Mouse (Mus musculus) hindbrain, embryonic 14.5 days (tissue): ENCODE results near the gene Daxx. TPM values are rescaled to one million over a fixed set of nuclear protein-coding genes. Genes with fewer than 3 reads are reported as not detected.

Source experiments
- ATAC-seq: fragments of 200-750 bp; cut with Nextera tagmentation; 2 replicates; pipeline ENCODE4 v1.8.0; 2017; ENCODE audit warnings: moderate number of reproducible peaks, mild to moderate bottlenecking, moderate TSS enrichment, moderate library complexity; ENCODE audit not compliant: low FRiP score
- DNase-seq: peaks from one replicate; pipeline ENCODE4 v3.0.0-alpha.2; 2015; ENCODE audit warnings: low spot score
- H3K27ac ChIP-seq: fragments of 300-500 bp; sonication (generic); 2 replicates; pipeline ENCODE4 v1.5.1; 2014; ENCODE audit warnings: mild to moderate bottlenecking, moderate library complexity
- H3K27me3 ChIP-seq: fragments of 300-500 bp; sonication (generic); 2 replicates; pipeline ENCODE4 v1.6.1; 2014; ENCODE audit warnings: mild to moderate bottlenecking, low read length, mixed read lengths; ENCODE audit not compliant: control insufficient read depth, insufficient read depth
- H3K36me3 ChIP-seq: fragments of 300-500 bp; sonication (generic); replicated peaks from 2 replicates; pipeline ENCODE4 v1.6.1; 2014; ENCODE audit not compliant: control insufficient read depth, insufficient read depth
- H3K4me1 ChIP-seq: fragments of 300-500 bp; sonication (generic); replicated peaks from 2 replicates; pipeline ENCODE4 v1.6.1; 2014; ENCODE audit warnings: antibody characterized with exemption, low read length, mixed read lengths; ENCODE audit not compliant: control insufficient read depth, insufficient read depth
- H3K4me2 ChIP-seq: fragments of 300-500 bp; sonication (generic); replicated peaks from 2 replicates; pipeline ENCODE4 v1.6.1; 2014; ENCODE audit warnings: mild to moderate bottlenecking, moderate library complexity
- H3K4me3 ChIP-seq: fragments of 300-500 bp; sonication (generic); replicated peaks from 2 replicates; pipeline ENCODE4 v1.5.1; 2014; ENCODE audit warnings: mild to moderate bottlenecking, low read length
- H3K9ac ChIP-seq: fragments of 300-500 bp; sonication (generic); 2 replicates; pipeline ENCODE4 v1.6.1; 2014
- H3K9me3 ChIP-seq: fragments of 300-500 bp; sonication (generic); 2 replicates; pipeline ENCODE4 v1.6.1; 2016; ENCODE audit warnings: low read length; ENCODE audit not compliant: control insufficient read depth
- WGBS: fragments of 180-500 bp; shearing (Covaris S2); extraction: QIAGEN DNeasy Blood & Tissue Kit; methylation state at CpG from one replicate; pipeline ENCODE4 v1.1.7; 2014; 5-methylcytosine and 5-hydroxymethylcytosine counted together
- polyA plus RNA-seq: library from polyadenylated mRNA; unstranded; fragments of >200 nt; fragmentation: Nextera tagmentation; extraction: Ambion mirVana; gene quantifications from 2 replicates; pipeline ENCODE4 v1.2.1, GENCODE M21; 2014

Daxx gene
- polyA plus RNA-seq, 1 experiment from 2014 or later = 39.2 TPM

DNA sequence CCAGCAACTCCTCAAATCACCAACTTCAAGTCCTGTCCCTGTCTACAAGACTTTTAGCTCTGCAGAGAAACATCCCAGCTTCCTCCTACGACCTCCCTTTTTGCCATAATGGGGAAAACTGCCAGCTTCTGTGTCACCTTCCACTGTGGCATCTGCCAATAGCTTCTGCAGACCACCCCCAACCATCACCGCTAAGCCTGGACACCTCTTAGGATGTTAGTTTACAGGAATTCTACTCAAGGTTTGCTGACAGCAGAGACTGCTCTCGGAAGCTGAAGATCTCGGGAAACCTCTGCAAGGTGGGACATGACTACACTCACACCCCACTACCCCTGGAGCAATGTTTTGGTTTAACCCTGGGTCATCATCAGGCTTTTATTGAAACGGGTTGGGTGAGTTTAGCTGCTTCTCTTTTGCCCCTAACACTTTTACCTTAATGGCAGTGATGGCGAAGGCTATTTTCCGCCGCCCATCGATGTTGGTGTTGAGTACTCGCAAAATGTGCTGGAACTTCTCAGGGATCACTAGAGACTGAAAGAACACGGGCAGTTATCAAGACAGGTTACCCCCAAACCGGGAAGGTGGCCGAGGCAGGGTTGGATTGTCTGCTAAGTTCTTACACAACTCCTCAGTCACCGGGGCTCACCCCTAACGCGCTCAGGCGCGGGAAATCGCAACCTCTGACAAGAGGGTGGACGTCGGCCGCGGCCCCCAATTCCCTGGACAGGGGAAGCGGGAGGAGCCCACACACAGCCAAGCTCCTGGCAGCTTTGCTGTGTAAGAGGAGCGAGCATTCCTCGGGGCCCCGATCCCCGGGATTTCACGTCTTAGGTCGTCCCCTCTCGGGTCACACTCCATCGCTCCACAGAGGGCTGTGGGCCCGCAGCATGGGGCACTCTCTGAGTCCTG is 45.7 kb downstream of the Daxx start:
- Histone ChIP-seq H3K27me3 (no peaks in the 10 kb centered on the region), H3K4me2 (peak overlapping the region; percentile 72), H3K36me3 (peaks cover 48% of the 10 kb centered on the region), H3K27ac (peak overlapping the region; percentile 85), H3K4me3 (peak overlapping the region; percentile 83), H3K9me3 (no peaks in the 10 kb centered on the region), H3K9ac (peak overlapping the region; percentile 90), H3K4me1 (peaks cover 34% of the 10 kb centered on the region)
- no peak; the same call in 1 of the 2 replicates for ATAC-seq
- WGBS = under 1% methylated on average over 33 of the region's 33 CpGs
- no peak for DNase-seq

DNA sequence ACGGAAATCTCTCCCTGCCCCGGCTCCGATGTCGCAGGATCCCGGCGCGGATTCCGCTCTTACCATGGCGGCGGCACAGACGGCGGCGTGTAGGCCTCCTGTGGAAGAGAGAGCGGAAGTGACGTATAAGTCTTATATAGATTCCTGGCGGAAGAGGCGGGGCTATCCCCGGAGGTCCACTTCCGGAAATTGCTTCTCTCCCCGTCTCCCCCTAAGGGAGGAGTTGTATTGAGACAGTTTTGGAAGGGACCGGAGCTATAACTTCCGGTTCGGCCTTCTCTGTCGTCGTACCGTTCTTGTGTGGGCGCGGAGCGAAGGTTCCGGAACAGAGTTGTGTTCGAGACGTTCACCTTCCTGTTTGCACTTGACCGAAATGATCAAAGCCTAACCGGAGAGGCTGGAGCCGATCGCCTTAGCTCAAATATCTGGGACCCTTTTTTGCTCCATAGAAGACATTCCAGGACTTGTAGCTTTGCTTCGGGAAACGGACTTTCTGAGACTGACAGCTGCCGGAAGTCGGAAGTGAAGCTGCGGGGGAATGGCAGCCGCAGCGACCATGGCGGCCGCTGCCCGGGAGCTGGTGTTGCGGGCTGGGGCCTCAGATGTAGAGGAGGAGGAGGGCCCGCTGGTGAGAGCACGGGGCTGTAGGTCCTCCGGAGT is 46.5 kb downstream of the Daxx start, which contains the start of the genes Vps52 and Rps18:
Gene Vps52, plus strand, starts transcription at position 258 of the 660 bp plus-strand sequence.
Gene Rps18, minus strand, starts transcription at position 447 of the 660 bp plus-strand sequence.
- ATAC-seq (peak; percentile 89), DNase-seq (peak; percentile 99)
- Histone ChIP-seq H3K4me3 (peak within 1 kb of the TSS; percentile 83), H3K4me2 (peak within 1 kb of the TSS; percentile 75), H3K9ac (peak within 1 kb of the TSS; percentile 90), H3K9me3 (no peaks in the 10 kb centered on the region), H3K4me1 (peaks cover 26% of the 10 kb centered on the region), H3K27ac (peak within 1 kb of the TSS; percentile 90), H3K36me3 (peaks cover 52% of the 10 kb centered on the region), H3K27me3 (no peaks in the 10 kb centered on the region)
- under 1% methylated on average over 50 of the region's 50 CpGs for WGBS

DNA sequence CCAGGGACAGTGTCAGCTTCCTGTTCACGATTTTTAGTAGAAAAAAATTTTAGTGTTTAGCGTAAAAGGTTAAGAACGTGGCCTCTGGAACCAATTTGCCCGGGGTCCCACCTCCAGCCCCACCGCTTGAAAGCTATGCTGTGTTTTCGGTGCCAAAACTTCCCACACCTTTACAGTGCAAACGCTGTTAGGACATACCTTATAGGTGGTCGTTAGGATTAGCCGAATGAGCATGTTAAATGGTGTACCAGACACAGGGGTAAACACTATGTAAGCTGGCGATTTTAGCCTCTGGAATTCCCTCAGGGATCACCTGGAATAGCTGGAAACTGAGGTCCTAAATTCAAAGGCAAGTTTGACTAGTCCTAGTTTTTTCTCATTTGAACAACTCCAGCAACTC is 47.1 kb downstream of the Daxx start:
- Histone ChIP-seq H3K27ac (peak overlapping the region; percentile 90), H3K4me1 (peaks cover 25% of the 10 kb centered on the region), H3K9ac (peak overlapping the region; percentile 86), H3K27me3 (no peaks in the 10 kb centered on the region), H3K4me3 (peak overlapping the region; percentile 83), H3K4me2 (peak overlapping the region; percentile 75), H3K36me3 (peaks cover 59% of the 10 kb centered on the region), H3K9me3 (no peaks in the 10 kb centered on the region)
- 9% methylated on average over 10 of the region's 10 CpGs for WGBS
- no peak for ATAC-seq
- DNase-seq = no peak

- Histone ChIP-seq H3K4me3 (no peak overlapping the region), H3K9ac (no peak overlapping the region), H3K4me2 (no peak overlapping the region), H3K27me3 (no peaks in the 10 kb centered on the region), H3K4me1 (peaks cover 17% of the 10 kb centered on the region), H3K36me3 (peaks cover 60% of the 10 kb centered on the region), H3K9me3 (no peaks in the 10 kb centered on the region), H3K27ac (no peak overlapping the region)
- DNase-seq (no peak), ATAC-seq (no peak)
- WGBS = 88% methylated on average over 6 of the region's 6 CpGs
Measured at GRCm38 (mm10) chr17:33957493-33957892, 48.3 kb downstream of the Daxx start.

DNA sequence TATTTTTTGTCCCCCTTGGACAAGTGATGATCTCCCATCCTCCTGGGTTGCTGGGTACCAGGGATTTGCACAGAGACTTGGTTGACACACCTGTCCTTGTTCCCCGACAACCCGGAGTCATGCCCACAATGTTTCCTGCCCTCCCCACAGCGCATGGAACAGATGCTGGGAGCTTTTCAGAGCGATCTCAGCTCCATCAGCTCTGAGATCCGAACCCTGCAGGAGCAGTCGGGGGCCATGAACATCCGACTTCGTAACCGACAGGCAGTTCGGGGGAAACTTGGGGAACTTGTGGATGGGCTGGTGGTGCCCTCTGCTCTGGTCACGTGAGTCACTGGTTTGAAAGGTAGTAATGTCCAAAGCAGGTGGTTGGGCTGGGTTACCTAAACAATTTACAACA is 49.2 kb downstream of the Daxx start:
- WGBS = 95% methylated on average over 11 of the region's 11 CpGs
- Histone ChIP-seq H3K4me1 (peaks cover 17% of the 10 kb centered on the region), H3K36me3 (peaks cover 60% of the 10 kb centered on the region), H3K4me3 (no peak overlapping the region), H3K9me3 (no peaks in the 10 kb centered on the region), H3K9ac (no peak overlapping the region), H3K27me3 (no peaks in the 10 kb centered on the region), H3K4me2 (no peak overlapping the region), H3K27ac (no peak overlapping the region)
- DNase-seq (no peak), ATAC-seq (no peak)

- ATAC-seq = no peak
Measured at GRCm38 (mm10) chr17:33959135-33959534, 49.9 kb downstream of the Daxx start.

GRCm38 (mm10) chr17:33959948-33960347 is 50.7 kb downstream of the Daxx start:
- ATAC-seq = no peak
- Histone ChIP-seq H3K36me3 (peaks cover 59% of the 10 kb centered on the region), H3K4me2 (no peak overlapping the region), H3K9me3 (no peaks in the 10 kb centered on the region), H3K27ac (no peak overlapping the region), H3K27me3 (no peaks in the 10 kb centered on the region), H3K4me3 (no peak overlapping the region), H3K9ac (no peak overlapping the region), H3K4me1 (peaks cover 6% of the 10 kb centered on the region)
- DNase-seq = no peak
- WGBS = 95% methylated on average over 15 of the region's 15 CpGs

More at GRCm38 (mm10) chr17:33959135-33959534, 49.9 kb downstream of the Daxx start:
- H3K27ac ChIP-seq = no peak overlapping the region
- peaks cover 14% of the 10 kb centered on the region for H3K4me1 ChIP-seq
- DNase-seq = no peak
- 98% methylated on average over 13 of the region's 13 CpGs for WGBS
- H3K4me3 ChIP-seq = no peak overlapping the region
- peaks cover 60% of the 10 kb centered on the region for H3K36me3 ChIP-seq
- H3K9me3 ChIP-seq = no peaks in the 10 kb centered on the region
- no peaks in the 10 kb centered on the region for H3K27me3 ChIP-seq
- H3K9ac ChIP-seq = no peak overlapping the region
- no peak overlapping the region for H3K4me2 ChIP-seq

DNA sequence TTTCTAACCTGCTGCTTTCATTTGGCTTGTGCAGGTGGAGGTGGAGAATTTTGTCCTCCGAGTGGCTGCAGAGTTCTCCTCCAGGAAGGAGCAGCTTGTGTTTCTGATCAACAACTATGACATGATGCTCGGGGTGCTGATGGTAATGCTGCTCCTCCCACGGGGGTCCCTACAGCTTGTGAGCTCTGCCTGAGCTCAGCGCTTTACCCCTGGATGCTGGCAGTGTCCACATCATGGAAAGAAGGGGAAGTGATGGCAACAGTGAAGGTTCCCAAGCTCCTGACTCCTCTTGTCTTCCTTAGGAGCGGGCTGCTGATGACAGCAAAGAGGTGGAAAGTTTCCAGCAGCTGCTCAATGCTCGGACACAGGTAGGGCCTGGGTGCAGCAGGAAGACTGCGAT is 53.7 kb downstream of the Daxx start:
- Histone ChIP-seq H3K27me3 (no peaks in the 10 kb centered on the region), H3K9ac (no peak overlapping the region), H3K4me1 (no peaks in the 10 kb centered on the region), H3K9me3 (no peaks in the 10 kb centered on the region), H3K4me2 (no peak overlapping the region), H3K27ac (no peak overlapping the region), H3K36me3 (peaks cover 79% of the 10 kb centered on the region), H3K4me3 (no peak overlapping the region)
- WGBS = 96% methylated on average over 7 of the region's 7 CpGs
- DNase-seq (no peak), ATAC-seq (no peak)
